Mouse (Mus musculus) megakaryocyte-erythroid progenitor cell, adult 5-6 weeks (primary cell): Measurements from ENCODE around the gene Cox7a2. TPM values are rescaled to one million over a fixed set of nuclear protein-coding genes. Genes with fewer than 3 reads are reported as not detected.

Source experiments
- ATAC-seq: replicated peaks from 2 replicates; pipeline ENCODE4 v1.8.0; 2016; ENCODE audit warnings: mild to moderate bottlenecking, inconsistent platforms; ENCODE audit not compliant: severe bottlenecking, poor library complexity, low FRiP score, low TSS enrichment
- total RNA-seq, 2 experiments: library from RNA; stranded (forward) in 1 of 2; stranded (reverse) in 1 of 2; fragments of 200-1000, 215-1000 nt in 1 of 2; fragments of >200 nt in 1 of 2; fragmentation: Nextera tagmentation in 1 of 2; gene quantifications; 2 replicates each; pipeline ENCODE4 v1.2.3; 2014 to 2017

Gene Cox7a2
- total RNA-seq, 2 experiments from 2014 or later: 156 to 589 TPM

DNA sequence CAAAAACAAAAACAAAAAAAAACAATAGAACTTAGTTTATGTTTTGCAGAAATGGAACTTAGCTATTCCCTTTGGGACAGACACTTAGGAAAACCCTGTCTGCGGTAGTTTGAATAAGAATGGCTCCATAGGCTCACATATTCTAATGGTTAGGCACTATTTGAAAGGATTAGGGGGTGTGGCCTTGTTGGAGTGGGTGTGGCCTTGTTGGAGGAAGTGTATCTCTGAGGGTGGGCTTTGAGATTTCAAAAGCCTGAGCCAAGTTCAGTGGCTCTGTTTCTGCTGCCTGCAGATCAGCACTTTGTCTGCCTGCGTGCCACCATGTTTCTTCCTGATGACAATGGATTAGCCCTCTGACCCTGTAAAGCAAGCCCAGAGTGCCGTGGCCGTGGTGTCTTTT lies 14.6 kb downstream of the Cox7a2 start:
- ATAC-seq: no peak

DNA sequence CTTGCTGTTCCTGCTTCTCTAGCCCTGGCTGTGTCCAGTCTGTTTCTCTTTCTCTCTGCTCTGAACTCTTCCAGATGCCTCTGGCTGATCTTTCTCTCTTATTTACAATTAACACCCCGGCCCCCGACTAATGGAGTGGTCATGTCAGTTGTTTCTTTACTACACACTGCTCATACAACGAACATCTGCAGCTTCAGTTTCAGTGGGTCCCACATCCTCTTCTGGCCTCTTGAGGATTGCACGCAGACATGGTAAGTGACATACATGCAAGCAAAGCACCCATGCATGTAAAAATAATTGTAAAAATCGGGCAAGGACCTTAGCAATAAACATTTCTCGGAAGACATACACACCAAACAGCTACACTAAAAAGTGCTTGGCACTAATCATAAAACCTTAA lies 24.1 kb downstream of the Cox7a2 start:
- ATAC-seq: no peak

DNA sequence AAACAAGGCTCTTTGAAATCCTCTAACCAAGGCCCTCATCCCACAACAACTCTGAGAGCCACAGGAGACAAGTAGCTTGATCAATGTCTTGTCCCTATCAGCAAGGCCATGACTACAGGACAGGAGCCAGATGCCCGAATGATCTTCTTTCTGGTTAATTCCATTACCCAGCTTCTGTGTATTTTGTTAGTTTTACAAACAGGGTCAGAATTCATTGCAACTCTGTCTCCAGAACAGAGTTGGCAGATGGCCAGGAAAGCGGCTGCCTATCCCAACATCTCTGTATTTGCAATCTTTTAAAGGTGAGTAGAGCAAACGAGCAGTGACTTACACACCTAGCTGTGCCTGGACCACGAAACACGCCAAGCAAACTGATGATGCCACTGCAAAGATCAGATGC lies 29.4 kb downstream of the Cox7a2 start:
- no peak for ATAC-seq

DNA sequence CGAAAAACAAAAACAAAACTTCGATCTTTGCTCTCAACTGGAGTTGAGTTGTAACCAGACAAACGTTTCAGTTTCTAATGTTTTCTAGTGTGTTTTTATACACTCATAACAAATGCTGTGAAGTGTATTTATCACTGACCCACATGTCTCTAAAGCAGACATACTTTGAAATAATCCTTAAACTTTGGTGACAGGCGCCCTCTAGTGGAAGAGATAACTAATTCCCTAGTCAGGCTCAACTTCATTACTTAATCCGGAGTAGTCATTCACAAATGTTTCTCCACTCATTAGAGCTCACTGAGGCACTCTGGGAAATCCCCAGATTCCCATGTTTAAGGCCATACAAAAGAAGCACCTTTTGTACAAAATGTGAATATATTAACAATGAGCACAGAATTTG lies 36.6 kb downstream of the Cox7a2 start:
- ATAC-seq: peak; percentile 72

DNA sequence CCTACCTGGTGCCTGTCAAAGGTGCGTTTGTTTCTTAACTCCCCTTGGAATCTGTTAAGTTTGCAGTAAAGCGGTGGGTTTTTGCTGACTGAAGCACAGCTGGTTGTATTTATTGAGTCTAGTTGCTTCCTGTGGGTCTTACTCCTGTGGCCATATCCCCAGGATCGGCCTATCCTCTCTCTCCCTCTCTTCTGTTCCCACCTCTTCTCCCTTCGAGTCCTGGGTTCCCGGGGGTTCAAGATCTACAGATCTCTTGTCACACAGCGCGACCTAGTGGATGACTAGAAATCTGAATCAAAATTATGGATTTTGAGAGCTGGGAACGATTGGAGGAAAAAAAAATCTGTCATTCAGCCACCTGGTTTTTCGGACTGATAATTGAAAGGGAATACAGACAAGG lies 38.6 kb downstream of the Cox7a2 start:
- ATAC-seq: no peak

DNA sequence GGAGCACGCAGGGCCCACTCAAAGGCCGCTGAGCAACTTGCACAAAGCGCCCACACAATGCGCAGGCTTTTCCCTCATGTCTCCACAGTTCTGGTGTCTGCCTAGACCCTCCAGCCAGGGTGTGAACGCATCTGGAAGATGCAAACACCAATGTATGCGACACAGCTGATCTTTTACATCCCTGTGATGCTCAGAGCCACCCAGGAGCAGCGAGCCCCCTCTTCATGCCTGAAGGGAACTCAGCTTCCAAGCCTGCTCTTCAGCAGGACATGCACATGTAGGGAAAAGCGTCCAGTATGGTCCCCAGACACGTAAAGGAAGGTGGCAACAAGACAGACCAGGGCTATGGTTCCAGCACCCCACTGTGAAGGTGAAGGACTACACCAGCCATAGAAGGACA lies 39.5 kb downstream of the Cox7a2 start:
- no peak for ATAC-seq

DNA sequence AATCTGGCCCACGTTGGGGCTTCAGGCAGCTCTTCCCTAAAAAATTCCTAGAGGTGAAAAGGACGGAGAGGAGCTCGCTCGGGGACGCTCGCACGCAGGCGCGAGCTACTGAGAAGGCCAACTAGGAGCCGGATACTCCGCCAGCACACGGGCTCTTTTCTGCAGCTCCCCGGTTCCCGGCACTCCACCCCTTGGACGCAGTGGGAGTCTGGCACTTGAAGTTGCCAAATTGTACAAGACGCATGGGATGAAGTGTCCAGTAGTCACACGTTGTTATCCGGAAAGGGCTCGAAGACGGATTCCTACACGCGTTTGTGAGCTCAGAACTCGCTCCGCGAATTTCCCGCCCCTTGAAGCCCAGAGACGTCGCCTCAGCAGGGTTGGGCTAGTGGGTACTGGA lies 40.2 kb downstream of the Cox7a2 start:
- ATAC-seq: no peak

DNA sequence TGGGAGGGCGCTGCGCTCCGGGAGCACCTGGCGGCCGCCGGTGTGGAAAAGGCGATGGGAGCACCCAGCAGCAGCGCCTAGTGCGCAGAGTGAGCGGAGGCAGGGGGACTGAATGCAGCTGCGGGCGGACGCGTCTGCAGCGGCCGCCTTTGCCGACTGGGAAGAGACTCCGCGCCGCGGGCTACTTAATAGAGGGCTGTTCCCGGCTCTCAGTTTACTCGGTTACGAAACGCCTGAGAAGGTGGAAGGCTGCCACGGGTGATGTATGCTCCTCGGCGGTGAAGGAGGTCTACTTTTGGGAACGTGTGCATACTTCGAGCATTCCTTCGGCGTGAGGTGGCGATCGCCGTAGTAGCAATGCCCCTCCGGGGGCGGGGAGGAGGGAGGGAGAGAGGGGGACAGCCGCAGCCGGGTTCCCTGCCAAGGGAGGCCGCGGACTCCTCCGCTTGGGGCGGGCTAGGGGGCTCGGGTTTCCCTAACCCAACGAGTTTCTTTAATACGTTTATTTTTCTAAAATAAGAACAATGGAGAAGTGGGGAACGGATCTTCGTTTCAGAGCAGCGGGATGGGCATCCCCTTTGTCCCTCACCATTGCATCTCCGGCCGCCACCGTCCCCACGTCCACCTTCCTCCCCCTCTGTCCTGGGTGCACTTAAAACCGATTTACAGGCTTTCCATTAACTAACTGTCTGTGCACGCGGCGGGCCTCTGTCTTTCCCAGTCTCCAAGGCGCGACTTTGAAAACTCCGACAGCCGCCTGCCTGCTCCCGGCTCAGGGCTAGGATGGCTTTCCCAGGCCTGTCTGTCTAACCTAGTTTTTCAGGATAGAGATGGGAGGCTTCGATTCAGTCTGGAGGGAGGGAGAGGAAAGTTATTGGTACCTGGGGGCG lies 41.0 kb downstream of the Cox7a2 start, which contains the start of gene Col12a1:
Gene Col12a1, minus strand, starts transcription at position 351 of the 890 bp plus-strand sequence.
- no peak for ATAC-seq

DNA sequence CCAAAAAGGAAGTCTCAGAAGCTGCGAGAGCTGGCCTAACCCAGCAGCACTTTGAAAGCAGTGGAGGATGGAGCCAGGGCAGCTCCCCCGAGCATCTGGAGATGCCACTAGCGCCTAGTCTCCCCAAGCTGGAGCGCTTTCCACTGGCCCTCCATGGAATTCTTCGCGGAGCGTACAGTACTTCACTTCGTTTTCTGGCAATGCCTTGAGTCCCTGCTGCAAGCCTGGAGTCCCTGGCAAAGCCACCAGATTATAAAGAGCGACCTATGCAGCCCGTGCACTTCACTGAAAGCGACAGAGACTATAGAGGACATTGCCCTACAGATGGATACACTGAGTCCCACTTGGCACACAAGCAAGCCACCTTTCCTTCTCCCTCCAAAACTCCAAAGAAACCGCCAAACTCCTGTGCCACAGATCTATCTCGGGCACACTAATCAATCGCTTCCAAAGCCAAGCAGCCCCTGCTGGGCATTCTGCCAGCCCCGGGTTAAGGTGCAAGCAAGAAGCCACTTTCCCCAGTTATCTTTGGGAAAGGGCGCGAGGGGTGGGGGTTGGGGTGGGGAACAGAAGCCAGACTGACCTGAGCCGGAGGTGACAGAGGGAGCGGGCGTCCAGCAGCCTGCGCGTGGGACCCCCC lies 41.7 kb downstream of the Cox7a2 start:
- no peak for ATAC-seq

DNA sequence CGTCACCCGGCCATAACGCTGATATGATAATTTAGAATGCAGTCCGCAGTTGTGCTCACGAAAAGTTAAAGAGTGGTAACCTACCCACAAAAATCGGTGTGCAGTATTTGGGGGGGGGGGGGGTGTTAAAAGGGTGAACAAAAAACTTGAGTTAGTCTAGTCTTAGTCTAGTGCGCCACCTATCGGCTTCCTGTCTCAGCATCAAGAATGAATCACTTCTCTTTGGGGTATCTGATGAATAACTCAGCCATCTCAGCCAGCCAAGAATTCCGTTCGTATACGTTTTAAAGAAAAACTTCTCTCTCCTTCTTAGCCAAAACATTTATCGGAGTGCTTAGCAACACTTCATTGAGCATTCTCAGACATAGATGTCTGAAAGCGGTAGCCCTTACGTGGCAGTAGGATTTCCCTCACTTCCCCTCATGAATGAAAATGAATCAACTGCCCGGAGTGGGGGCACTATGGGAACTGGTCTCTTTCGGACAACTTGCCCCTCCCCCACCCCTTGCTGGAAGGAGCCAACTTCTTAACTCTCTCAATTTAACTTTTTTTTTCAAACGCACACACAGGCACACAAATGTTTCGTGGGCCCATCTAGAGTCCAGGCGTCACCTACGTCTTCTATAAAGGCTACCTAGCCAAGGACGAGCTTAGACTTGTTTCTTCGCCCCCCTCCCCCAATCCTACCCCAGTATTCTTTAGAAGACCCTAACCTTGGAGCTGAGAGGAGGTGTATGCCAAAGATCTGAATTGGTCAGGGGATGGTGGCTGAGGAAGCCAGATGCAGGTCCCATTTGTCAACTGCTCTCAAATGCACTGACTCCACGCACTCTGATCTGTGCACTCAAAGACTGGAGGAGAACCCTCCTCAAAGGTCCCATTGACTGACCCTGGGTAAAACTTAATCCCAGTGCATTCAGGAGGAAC lies 42.5 kb downstream of the Cox7a2 start:
- peak; percentile 63; the same call in 1 of the 2 replicates for ATAC-seq

DNA sequence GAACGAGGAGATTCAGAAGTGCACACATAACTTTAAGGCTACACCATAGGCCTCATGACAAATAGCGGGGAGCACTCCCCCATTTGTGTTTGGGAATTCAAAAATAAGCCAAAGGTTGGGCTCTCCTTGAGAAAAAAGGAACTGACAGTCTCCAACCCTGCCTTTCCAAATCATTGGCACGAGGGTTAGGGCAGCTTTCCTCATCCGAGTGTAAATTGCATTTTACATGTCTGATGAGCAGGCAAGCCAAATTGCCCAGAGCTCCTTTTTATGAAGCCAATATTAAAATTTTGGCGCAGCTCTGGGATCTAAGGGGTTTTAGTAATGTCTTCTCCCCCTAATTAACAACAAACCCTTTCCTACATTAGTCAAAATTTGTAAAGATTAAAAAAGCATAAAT lies 43.2 kb downstream of the Cox7a2 start:
- ATAC-seq: no peak

DNA sequence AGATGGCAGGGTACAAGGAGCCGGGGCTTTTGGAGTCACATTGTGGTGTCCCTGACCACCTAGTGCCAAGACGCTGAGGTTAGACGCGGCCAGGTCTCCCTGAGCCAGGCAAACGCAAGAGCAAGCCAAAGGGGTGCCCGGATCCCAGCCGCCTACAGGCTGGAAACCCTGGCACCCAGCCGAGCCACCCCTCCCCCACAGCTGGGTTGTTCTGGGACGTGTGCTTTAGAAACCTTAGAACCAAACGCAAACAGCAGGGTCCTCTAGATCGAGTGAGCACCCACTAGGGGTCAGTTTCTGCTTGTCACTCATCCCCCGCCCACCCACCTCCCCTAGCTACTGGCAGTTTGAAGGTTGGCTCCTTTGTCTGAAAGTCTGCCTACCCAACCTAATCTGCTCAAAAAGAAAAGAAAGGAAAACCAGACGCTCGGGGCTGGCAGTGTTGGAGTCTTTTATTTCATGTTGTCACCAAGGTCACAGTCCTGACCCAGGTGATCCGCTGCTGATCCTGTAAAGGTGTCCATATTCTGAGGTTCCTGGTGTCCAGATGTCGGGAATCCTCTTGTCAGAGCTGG lies 45.1 kb downstream of the Cox7a2 start:
- ATAC-seq: no peak

Other genes starting within 250 kb of the Cox7a2 start
- gene Col12a1, start 41.0 kb downstream of the Cox7a2 start, total RNA-seq (2014; fragmentation: Nextera tagmentation): not detected in 2 replicates
- not detected in 2 replicates for gene Col12a1, start 41.0 kb downstream of the Cox7a2 start, total RNA-seq (2017)
- 26.5 and 32.2 TPM in 2 replicates for gene Tmem30a, start 33.6 kb upstream of the Cox7a2 start, total RNA-seq (2014; fragmentation: Nextera tagmentation)
- gene Tmem30a, start 33.6 kb upstream of the Cox7a2 start, total RNA-seq (2017): 44.1 and 66.2 TPM in 2 replicates